Mouse (Mus musculus): ENCODE data around the gene St6gal1. TPM values are rescaled to one million over a fixed set of nuclear protein-coding genes. Genes with fewer than 3 reads are reported as not detected.

The St6gal1 gene
- 98.6 TPM for total RNA-seq (2023)

DNA sequence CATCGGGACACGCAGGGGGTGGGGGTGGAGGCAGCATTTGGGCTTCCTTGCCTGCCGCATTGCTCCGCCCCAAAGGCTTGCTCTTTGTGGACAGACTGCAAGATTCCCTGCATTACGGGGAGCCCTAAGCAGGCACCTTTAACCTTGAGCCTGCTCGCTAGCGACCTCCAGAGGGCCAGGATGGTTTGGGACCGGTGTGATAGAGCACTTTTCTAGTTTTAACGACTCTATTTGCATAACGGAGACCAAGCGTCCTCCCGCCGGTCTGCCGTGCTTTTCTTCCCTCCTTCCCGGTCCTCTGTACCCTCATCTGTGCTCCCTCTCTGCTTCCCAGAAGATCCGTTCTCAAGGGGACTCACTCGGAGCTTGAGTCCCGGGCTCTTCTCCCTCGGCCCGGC lies at the start of gene St6gal1:
Gene St6gal1, plus strand, starts transcription at position 70 of the 398 bp plus-strand sequence.

Other genes starting within 250 kb of the St6gal1 start
- gene Kng2, start 195.3 kb upstream of the St6gal1 start, total RNA-seq (2023) = not detected
- gene Kng1, start 166.9 kb upstream of the St6gal1 start, total RNA-seq (2023) = not detected
- gene Eif4a2, start 117.3 kb upstream of the St6gal1 start, total RNA-seq (2023) = 1,098 TPM
- gene Rfc4, start 97.0 kb upstream of the St6gal1 start, total RNA-seq (2023) = 7.7 TPM
- gene Adipoq, start 78.2 kb upstream of the St6gal1 start, total RNA-seq (2023) = not detected
- gene Rtp1, start 204.4 kb downstream of the St6gal1 start, total RNA-seq (2023) = not detected

Data from CD4-positive naive resting alpha-beta T cell, adult 57 days (primary cell).